Mouse (Mus musculus) heart, adult 2 months (tissue): ENCODE results near the gene Flt4.
"Not testable (repeated sequence)": the region's sequence is repeated elsewhere in the genome, so short reads cannot be mapped to it uniquely, and the experiment has no call there.

Experiments
- CTCF ChIP-seq: fragments of 200-600 bp; IDR thresholded peaks from 2 replicates; pipeline ENCODE4 v1.8.1; 2022; ENCODE audit warnings: antibody characterized with exemption, mild to moderate bottlenecking, moderate library complexity
- EP300 ChIP-seq: fragments of 200-500 bp; IDR thresholded peaks from 2 replicates; pipeline ENCODE4 v1.6.1; 2011; ENCODE audit warnings: low read depth, low read length, control low read depth; ENCODE audit not compliant: insufficient read depth

DNA sequence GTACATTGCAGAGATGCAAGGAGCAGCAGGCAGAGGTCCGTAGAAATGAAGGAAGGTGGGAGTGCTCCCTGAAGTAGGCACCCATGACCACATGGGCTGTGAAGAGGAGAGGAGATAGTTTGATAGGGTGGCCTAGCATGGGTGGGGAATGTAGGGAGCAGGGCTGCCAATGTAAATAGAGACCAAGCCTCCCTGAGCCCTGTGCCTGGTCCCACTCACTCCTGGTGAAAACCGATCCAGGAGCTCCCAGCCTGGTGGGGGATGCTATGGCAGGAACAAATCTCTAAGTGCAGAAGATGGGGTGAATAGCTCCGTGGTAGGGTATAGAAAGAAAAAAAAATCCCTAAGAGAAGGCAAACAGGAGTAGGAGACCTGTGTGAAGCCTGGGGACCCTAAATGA, 2.3 kb downstream of the Flt4 start:
- TF ChIP-seq CTCF, EP300: not testable (repeated sequence)
